Comparison of ENCODE assay signal across 23 mouse cellular contexts in genomic region chr10:75010704-75011103, GRCm38 (mm10). TPM values are rescaled to one million over a fixed set of nuclear protein-coding genes. Genes with fewer than 3 reads are reported as not detected.
DNase-seq lines count a peak whose midpoint lies in the region; ATAC-seq lines count a peak whose summit lies in the region.
"Had no signal": no experiment of that assay in that cellular context is flagged by ENCODE, and none has a peak within 500 bp of the region (broad histone marks: within the 10 kb centered on the region; RNA-seq: fewer than 3 reads in every experiment).

No protein-coding gene starts in this region.

- DNase-seq in hindbrain, embryonic 14.5 days (ENCODE audit: low spot score) = no peak
- DNase-seq in left cerebral cortex, postnatal 14 days (ENCODE audit: low spot score in 2 of 2) = peak; percentile 53 to 61
- DNase-seq in left cerebral cortex, postnatal 36 days (ENCODE audit: low spot score in 2 of 2) = no peak
- peak; percentile 20 for DNase-seq in layer of hippocampus, adult 9-10 months (ENCODE audit: low spot score)
- peak; percentile 26 to 34 for DNase-seq in layer of hippocampus, postnatal 36 days
- no peak for DNase-seq in embryo, embryonic 9.5 days (ENCODE audit: extremely low spot score)
- DNase-seq: adrenal gland, postnatal 10 days; cerebellum, adult 18-20 months; cerebellum, adult 9-11 months; cerebellum, postnatal 36 days; gastrocnemius, postnatal 10 days; heart, adult 18-20 months; heart, postnatal 10 days; heart, postnatal 4 days had no signal

- H3K27me3 ChIP-seq in hindbrain, embryonic 14.5 days (ENCODE audit: control insufficient read depth, insufficient read depth, low read length) = no peaks in the 10 kb centered on the region
- H3K27me3 ChIP-seq in hindbrain, embryonic 13.5 days = no peaks in the 10 kb centered on the region
- H3K27me3 ChIP-seq: forebrain, embryonic 13.5 days; hindbrain, embryonic 12.5 days had no signal

- intact Hi-C loops in left cerebral cortex, postnatal 14 days (cut with DNase I) = no loop called here
- intact Hi-C loops in left cerebral cortex, postnatal 36 days (cut with DNase I) = no loop called here

- 81% methylated on average over 15 of the region's 15 CpGs for WGBS in hindbrain, embryonic 14.5 days
- 80% methylated on average over 15 of the region's 15 CpGs for WGBS in hindbrain, embryonic 13.5 days

- no peak overlapping the region for H3K9ac ChIP-seq in hindbrain, embryonic 14.5 days
- H3K9ac ChIP-seq in hindbrain, embryonic 13.5 days = no peak overlapping the region
- H3K9ac ChIP-seq: forebrain, embryonic 13.5 days; hindbrain, embryonic 12.5 days had no signal

- no peak for ATAC-seq in hindbrain, embryonic 14.5 days (ENCODE audit: low FRiP score)
- no peak for ATAC-seq in hindbrain, embryonic 13.5 days (ENCODE audit: low FRiP score)
- ATAC-seq: forebrain, embryonic 13.5 days had no signal

- no peak overlapping the region for H3K4me2 ChIP-seq in hindbrain, embryonic 14.5 days (replicated peaks)
- H3K4me2 ChIP-seq in hindbrain, embryonic 13.5 days = no peak overlapping the region
- H3K4me2 ChIP-seq: forebrain, embryonic 13.5 days; hindbrain, embryonic 12.5 days had no signal

- H3K27ac ChIP-seq in hindbrain, embryonic 14.5 days = 0 out of 2 replicates have a peak overlapping the region, but pooled peaks have one; percentile 20
- H3K27ac ChIP-seq in hindbrain, embryonic 13.5 days = no peak overlapping the region
- H3K27ac ChIP-seq: embryonic facial prominence, embryonic 10.5 days; forebrain, embryonic 13.5 days; heart, embryonic 10.5 days; hindbrain, embryonic 12.5 days had no signal

- H3K9me3 ChIP-seq in hindbrain, embryonic 14.5 days (ENCODE audit: control insufficient read depth, low read length) = no peaks in the 10 kb centered on the region
- no peaks in the 10 kb centered on the region for H3K9me3 ChIP-seq in hindbrain, embryonic 13.5 days
- H3K9me3 ChIP-seq: embryonic facial prominence, embryonic 10.5 days; forebrain, embryonic 13.5 days; heart, embryonic 10.5 days; hindbrain, embryonic 12.5 days had no signal

- peaks cover 26% of the 10 kb centered on the region for H3K4me1 ChIP-seq in hindbrain, embryonic 14.5 days (replicated peaks; ENCODE audit: control insufficient read depth, insufficient read depth, low read length)
- H3K4me1 ChIP-seq in hindbrain, embryonic 13.5 days (replicated peaks) = peaks cover 46% of the 10 kb centered on the region

- H3K36me3 ChIP-seq in hindbrain, embryonic 14.5 days (replicated peaks; ENCODE audit: control insufficient read depth, insufficient read depth) = peaks cover 6% of the 10 kb centered on the region
- peaks cover 6% of the 10 kb centered on the region; the same call in 1 of the 2 replicates for H3K36me3 ChIP-seq in hindbrain, embryonic 13.5 days
- H3K36me3 ChIP-seq: embryonic facial prominence, embryonic 10.5 days; heart, embryonic 10.5 days had no signal

- H3K4me3 ChIP-seq in hindbrain, embryonic 14.5 days (replicated peaks; ENCODE audit: low read length) = no peak overlapping the region
- no peak overlapping the region for H3K4me3 ChIP-seq in hindbrain, embryonic 13.5 days
- H3K4me3 ChIP-seq: embryonic facial prominence, embryonic 10.5 days; forebrain, embryonic 13.5 days; heart, embryonic 10.5 days; hindbrain, embryonic 12.5 days had no signal

RNA-seq across cellular contexts. Expression of gene Rsph14, which starts 21.7 kb away (rescaled TPM):
- 0.20 and 0.50 TPM in 2 replicates for polyA plus RNA-seq in hindbrain, embryonic 14.5 days (2014; fragmentation: Nextera tagmentation; extraction: Ambion mirVana)
- polyA plus RNA-seq in hindbrain, embryonic 13.5 days (2015; fragmentation: Nextera tagmentation; extraction: Ambion mirVana) = 0.91 and 1.0 TPM in 2 replicates
- total RNA-seq in left cerebral cortex, postnatal 14 days (2021) = 1 to 10 TPM in 1 of 2 experiments, under 1 TPM in 1; 0.93 to 1.1 TPM
- total RNA-seq in left cerebral cortex, postnatal 36 days (2021) = under 1 TPM; 0.32 to 0.35 TPM
- 1 to 10 TPM in 1 of 2 experiments, not detected in 1; 1.1 TPM for total RNA-seq in layer of hippocampus, postnatal 36 days (2021)
- total RNA-seq: gastrocnemius, postnatal 10 days; gastrocnemius, postnatal 4 days; heart, adult 18-20 months; heart, postnatal 10 days; heart, postnatal 4 days; MEL had no signal
- polyA plus RNA-seq: C2C12; embryonic facial prominence, embryonic 10.5 days; heart, embryonic 10.5 days; heart, embryonic 14.5 days had no signal

RNA-seq across cellular contexts. Expression of gene Rab36, which starts 26.2 kb away (rescaled TPM):
- 14.5 and 17.0 TPM in 2 replicates for polyA plus RNA-seq in hindbrain, embryonic 14.5 days (2014; fragmentation: Nextera tagmentation; extraction: Ambion mirVana)
- 14.4 and 15.7 TPM in 2 replicates for polyA plus RNA-seq in hindbrain, embryonic 13.5 days (2015; fragmentation: Nextera tagmentation; extraction: Ambion mirVana)
- total RNA-seq in left cerebral cortex, postnatal 14 days (2021) = 10 to 100 TPM; 37.7 to 39.6 TPM
- 10 to 100 TPM; 29.0 to 38.5 TPM for total RNA-seq in left cerebral cortex, postnatal 36 days (2021)
- 10 to 100 TPM; 30.4 to 32.2 TPM for total RNA-seq in layer of hippocampus, postnatal 36 days (2021)
- total RNA-seq: MEL had no signal

RNA-seq across cellular contexts. Expression of gene Gnaz, which starts 43.7 kb away (rescaled TPM):
- 66.8 and 77.7 TPM in 2 replicates for polyA plus RNA-seq in hindbrain, embryonic 14.5 days (2014; fragmentation: Nextera tagmentation; extraction: Ambion mirVana)
- 45.1 and 46.6 TPM in 2 replicates for polyA plus RNA-seq in hindbrain, embryonic 13.5 days (2015; fragmentation: Nextera tagmentation; extraction: Ambion mirVana)
- total RNA-seq in left cerebral cortex, postnatal 14 days (2021) = 100 to 1,000 TPM; 159 to 164 TPM
- 100 to 1,000 TPM; 120 to 122 TPM for total RNA-seq in left cerebral cortex, postnatal 36 days (2021)
- 100 to 1,000 TPM; 106 to 108 TPM for total RNA-seq in layer of hippocampus, postnatal 36 days (2021)
- total RNA-seq: MEL had no signal

RNA-seq across cellular contexts. Expression of gene Bcr, which starts 49.7 kb away (rescaled TPM):
- polyA plus RNA-seq in hindbrain, embryonic 14.5 days (2014; fragmentation: Nextera tagmentation; extraction: Ambion mirVana) = 19.6 and 24.0 TPM in 2 replicates
- polyA plus RNA-seq in hindbrain, embryonic 13.5 days (2015; fragmentation: Nextera tagmentation; extraction: Ambion mirVana) = 15.1 and 15.8 TPM in 2 replicates
- total RNA-seq in left cerebral cortex, postnatal 14 days (2021) = 10 to 100 TPM; 82.9 to 84.1 TPM
- 100 to 1,000 TPM in 1 of 2 experiments, 10 to 100 TPM in 1; 89.8 to 116 TPM for total RNA-seq in left cerebral cortex, postnatal 36 days (2021)
- 100 to 1,000 TPM; 121 to 133 TPM for total RNA-seq in layer of hippocampus, postnatal 36 days (2021)
- total RNA-seq: MEL had no signal

Comparison
In these comparisons a context has a peak if more than half of its experiments do, and no peak if none do; other contexts are left out.
1. DNase-seq: peak in left cerebral cortex, postnatal 14 days (2 of 2), layer of hippocampus, adult 9-10 months (single experiment) and layer of hippocampus, postnatal 36 days (2 of 2); none in hindbrain, embryonic 14.5 days (single experiment), left cerebral cortex, postnatal 36 days (0 of 2) and embryo, embryonic 9.5 days (single experiment).